ENCODE assay signal across 25 mouse cellular contexts in the genomic region with DNA sequence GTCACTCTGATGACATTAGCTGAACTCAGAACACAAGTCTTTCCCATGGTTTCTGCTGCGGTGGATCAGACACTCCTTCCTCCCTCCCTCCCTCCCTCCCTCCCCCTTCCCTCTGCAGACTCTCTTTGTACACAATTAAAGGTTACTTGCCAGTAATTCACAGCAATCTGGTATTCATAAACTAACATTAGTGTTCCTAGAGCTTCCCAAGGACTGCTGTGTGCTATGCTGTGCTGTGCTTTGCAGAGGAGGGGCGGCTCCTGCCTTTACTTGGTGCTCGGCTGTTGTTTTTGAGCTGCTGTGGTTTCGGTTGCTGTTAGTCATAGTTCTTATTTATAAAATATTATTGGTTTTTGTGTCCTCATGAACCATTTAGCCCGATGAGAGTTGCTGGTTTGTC. TPM values are rescaled to one million over a fixed set of nuclear protein-coding genes. Genes with fewer than 3 reads are reported as not detected.
DNase-seq lines count a peak whose midpoint lies in the region; ATAC-seq and TF ChIP-seq lines count a peak whose summit lies in the region.
"Had no signal": no experiment of that assay in that cellular context is flagged by ENCODE, and none has a peak within 500 bp of the region (broad histone marks: within the 10 kb centered on the region; RNA-seq: fewer than 3 reads in every experiment).

No protein-coding gene starts in this region.

- H3K4me1 ChIP-seq in kidney, postnatal 0 days (replicated peaks; ENCODE audit: insufficient read depth, low read length), result 0 out of 2 replicates have a peak, but pooled peaks cover 3% of the 10 kb centered on the region
- H3K4me1 ChIP-seq in embryonic facial prominence, embryonic 14.5 days (ENCODE audit: control insufficient read depth, insufficient read depth, low read length), result peaks cover 8% of the 10 kb centered on the region; the same call in 1 of the 2 replicates
- peaks cover 38% of the 10 kb centered on the region for H3K4me1 ChIP-seq in limb, embryonic 10.5 days
- H3K4me1 ChIP-seq in lung, adult 2 months (ENCODE audit: control insufficient read depth, insufficient read depth, low read length), result no peaks in the 10 kb centered on the region
- H3K4me1 ChIP-seq in hindbrain, embryonic 12.5 days, result no peaks in the 10 kb centered on the region

- no peaks in the 10 kb centered on the region for H3K36me3 ChIP-seq in kidney, postnatal 0 days (ENCODE audit: insufficient read depth, low read length)
- H3K36me3 ChIP-seq in embryonic facial prominence, embryonic 14.5 days (ENCODE audit: control insufficient read depth, insufficient read depth, low read length), result no peaks in the 10 kb centered on the region
- H3K36me3 ChIP-seq in limb, embryonic 10.5 days, result no peaks in the 10 kb centered on the region
- no peaks in the 10 kb centered on the region for H3K36me3 ChIP-seq in hindbrain, embryonic 12.5 days
- H3K36me3 ChIP-seq: G1E; hindbrain, embryonic 13.5 days; intestine, embryonic 15.5 days had no signal

- peak; percentile 25 for DNase-seq in kidney, postnatal 0 days (ENCODE audit: low spot score)
- no peak for DNase-seq in kidney, postnatal 4 days
- DNase-seq in brain, adult 2 months (ENCODE audit: low read depth, low spot score), result peak; percentile 42
- DNase-seq in embryonic facial prominence, embryonic 14.5 days (ENCODE audit: low spot score), result peak; percentile 61
- no peak for DNase-seq in limb, embryonic 10.5 days (ENCODE audit: low spot score)
- DNase-seq in cerebellum, adult 9-10 months, result no peak
- DNase-seq in lung, adult 2 months, result no peak
- DNase-seq: adrenal gland, adult 2 months; adrenal gland, postnatal 36 days; B cell, adult 2 months; cerebellum, adult 11 months; cerebellum, adult 8-10 months; cerebellum, postnatal 14 days; forebrain, postnatal 0 days; gastrocnemius, adult 2 months; gastrocnemius, postnatal 14 days; heart, adult 11 months; kidney, adult 11 months had no signal

- no peak overlapping the region for H3K4me3 ChIP-seq in kidney, postnatal 0 days (replicated peaks; ENCODE audit: low read depth, low read length)
- H3K4me3 ChIP-seq in embryonic facial prominence, embryonic 14.5 days (ENCODE audit: low read depth, low read length), result no peak overlapping the region
- H3K4me3 ChIP-seq in limb, embryonic 10.5 days, result no peak overlapping the region
- no peak overlapping the region for H3K4me3 ChIP-seq in lung, adult 2 months (replicated peaks; ENCODE audit: extremely low read depth, low read depth, low read length)
- H3K4me3 ChIP-seq in hindbrain, embryonic 12.5 days, result no peak overlapping the region
- H3K4me3 ChIP-seq: gastrocnemius, adult 2 months; hindbrain, embryonic 13.5 days; intestine, embryonic 15.5 days had no signal

- TF ChIP-seq POLR2A in lung, adult 2 months (IDR thresholded peaks at IDR 0.05; ENCODE audit: borderline replicate concordance, extremely low read depth, low read depth, low read length), result no peak

- no peak for TF ChIP-seq CTCF in kidney, postnatal 0 days (IDR thresholded peaks at IDR 0.05; ENCODE audit: low read depth)
- no peak for TF ChIP-seq CTCF in lung, adult 2 months (IDR thresholded peaks at IDR 0.05; ENCODE audit: insufficient read depth, low read length)

- no peak for ATAC-seq in kidney, postnatal 0 days (replicated peaks; ENCODE audit: low FRiP score, low read depth)
- ATAC-seq in embryonic facial prominence, embryonic 14.5 days (ENCODE audit: low read depth), result peak; percentile 47; the same call in 1 of the 2 replicates
- ATAC-seq in hindbrain, embryonic 12.5 days (ENCODE audit: low FRiP score), result no peak
- ATAC-seq: forebrain, embryonic 14.5 days; forebrain, postnatal 0 days; hindbrain, embryonic 16.5 days; intestine, embryonic 15.5 days had no signal

- H3K27me3 ChIP-seq in kidney, postnatal 0 days (ENCODE audit: insufficient read depth, low read length), result no peaks in the 10 kb centered on the region
- H3K27me3 ChIP-seq in embryonic facial prominence, embryonic 14.5 days (replicated peaks; ENCODE audit: control insufficient read depth, insufficient read depth, low read length), result no peaks in the 10 kb centered on the region
- no peaks in the 10 kb centered on the region; the same call in 1 of the 2 replicates for H3K27me3 ChIP-seq in limb, embryonic 10.5 days (ENCODE audit: low read depth, poor library complexity, severe bottlenecking)
- H3K27me3 ChIP-seq in hindbrain, embryonic 12.5 days, result no peaks in the 10 kb centered on the region
- H3K27me3 ChIP-seq: hindbrain, embryonic 13.5 days; intestine, embryonic 15.5 days had no signal

- no peak overlapping the region for H3K27ac ChIP-seq in kidney, postnatal 0 days
- no peak overlapping the region for H3K27ac ChIP-seq in embryonic facial prominence, embryonic 14.5 days (replicated peaks; ENCODE audit: low read depth, low read length)
- H3K27ac ChIP-seq in limb, embryonic 10.5 days, result 0 out of 2 replicates have a peak overlapping the region, but pooled peaks have one; percentile 5
- H3K27ac ChIP-seq in hindbrain, embryonic 12.5 days, result no peak overlapping the region
- H3K27ac ChIP-seq: gastrocnemius, adult 2 months; hindbrain, embryonic 13.5 days; intestine, embryonic 15.5 days had no signal

- H3K4me2 ChIP-seq in kidney, postnatal 0 days (ENCODE audit: low read length), result no peak overlapping the region
- no peak overlapping the region for H3K4me2 ChIP-seq in embryonic facial prominence, embryonic 14.5 days (ENCODE audit: low read depth, low read length)
- H3K4me2 ChIP-seq in hindbrain, embryonic 12.5 days (replicated peaks), result no peak overlapping the region
- H3K4me2 ChIP-seq: heart, embryonic 11.5 days; hindbrain, embryonic 13.5 days; intestine, embryonic 15.5 days had no signal

- 62% methylated on average over 5 of the region's 5 CpGs for WGBS in kidney, postnatal 0 days
- 41% methylated on average over 5 of the region's 5 CpGs for WGBS in embryonic facial prominence, embryonic 14.5 days
- 65% methylated on average over 5 of the region's 5 CpGs for WGBS in limb, embryonic 10.5 days
- WGBS in lung, adult 2 months, result 64% methylated on average over 5 of the region's 5 CpGs
- 80% methylated on average over 5 of the region's 5 CpGs for WGBS in hindbrain, embryonic 12.5 days

- H3K9me3 ChIP-seq in kidney, postnatal 0 days (replicated peaks; ENCODE audit: low read length), result no peaks in the 10 kb centered on the region
- H3K9me3 ChIP-seq in embryonic facial prominence, embryonic 14.5 days (ENCODE audit: control insufficient read depth, low read length), result no peaks in the 10 kb centered on the region
- H3K9me3 ChIP-seq in limb, embryonic 10.5 days (replicated peaks), result no peaks in the 10 kb centered on the region
- no peaks in the 10 kb centered on the region for H3K9me3 ChIP-seq in hindbrain, embryonic 12.5 days (replicated peaks)
- H3K9me3 ChIP-seq: G1E; hindbrain, embryonic 13.5 days; intestine, embryonic 15.5 days had no signal

- no peak overlapping the region for H3K9ac ChIP-seq in kidney, postnatal 0 days (ENCODE audit: low read depth, low read length)
- H3K9ac ChIP-seq in embryonic facial prominence, embryonic 14.5 days (ENCODE audit: low read depth, low read length), result no peak overlapping the region
- H3K9ac ChIP-seq in hindbrain, embryonic 12.5 days, result no peak overlapping the region
- H3K9ac ChIP-seq: forebrain, postnatal 0 days; hindbrain, embryonic 13.5 days; intestine, embryonic 15.5 days had no signal

RNA-seq across cellular contexts. Expression of gene Pyroxd2, which starts 34.9 kb away (rescaled TPM):
- polyA plus RNA-seq in kidney, postnatal 0 days (2015; fragmentation: Nextera tagmentation; extraction: Ambion mirVana), result 11.0 and 14.2 TPM in 2 replicates
- polyA plus RNA-seq in embryonic facial prominence, embryonic 14.5 days (2014; fragmentation: Nextera tagmentation; extraction: Ambion mirVana), result 3.5 and 4.4 TPM in 2 replicates
- polyA plus RNA-seq in limb, embryonic 10.5 days (2016; fragmentation: Nextera tagmentation; extraction: Ambion mirVana), result 0.30 and 0.74 TPM in 2 replicates
- 5.0 and 5.4 TPM in 2 replicates for polyA plus RNA-seq in lung, adult 2 months (2012; rRNA removed)
- 1.2 and 1.7 TPM in 2 replicates for polyA plus RNA-seq in hindbrain, embryonic 12.5 days (2016; fragmentation: Nextera tagmentation; extraction: Ambion mirVana)

Comparison
In these comparisons a context has a peak if more than half of its experiments do, and no peak if none do; other contexts are left out.
1. DNase-seq: peak in kidney, postnatal 0 days (single experiment), brain, adult 2 months (single experiment) and embryonic facial prominence, embryonic 14.5 days (single experiment); none in kidney, postnatal 4 days (0 of 2), limb, embryonic 10.5 days (single experiment), cerebellum, adult 9-10 months (single experiment) and lung, adult 2 months (single experiment).